Mouse (Mus musculus) E14TG2a.4 (cell line): ENCODE data around the gene Ucp3.

Experiments
- CTCF ChIP-seq: conservative IDR thresholded peaks from 2 replicates; pipeline ENCODE4 v1.5.1; 2014; ENCODE audit warnings: low read length
- NANOG ChIP-seq: IDR thresholded peaks from 2 replicates; pipeline ENCODE4 v1.6.1; 2014; ENCODE audit warnings: borderline replicate concordance, low read length, mixed read lengths

- no peak for TF ChIP-seq CTCF
- peak; percentile 75 for TF ChIP-seq NANOG
Observed at GRCm38 (mm10) chr7:100533503-100533902, 60.7 kb downstream of the Ucp3 start.
